Mouse (Mus musculus) testis, adult 2 months (tissue): ENCODE measurements around the gene P4ha2. TPM values are rescaled to one million over a fixed set of nuclear protein-coding genes. Genes with fewer than 3 reads are reported as not detected.

ENCODE experiments used
- H3K27ac ChIP-seq: fragments of 200-500 bp; 2 replicates; pipeline ENCODE4 v1.5.1; 2012; ENCODE audit warnings: low read depth, low read length; ENCODE audit not compliant: control insufficient read depth, insufficient read depth
- H3K27me3 ChIP-seq: fragments of 200-500 bp; 2 replicates; pipeline ENCODE4 v1.6.1; 2012; ENCODE audit warnings: mild to moderate bottlenecking, low read length, moderate library complexity; ENCODE audit not compliant: control insufficient read depth, insufficient read depth
- H3K36me3 ChIP-seq: fragments of 200-500 bp; 2 replicates; pipeline ENCODE4 v1.6.1; 2012; ENCODE audit warnings: mild to moderate bottlenecking, low read length; ENCODE audit not compliant: control insufficient read depth, insufficient read depth
- H3K4me1 ChIP-seq: fragments of 200-500 bp; 2 replicates; pipeline ENCODE4 v1.6.1; 2012; ENCODE audit warnings: low read length; ENCODE audit not compliant: control insufficient read depth, insufficient read depth
- H3K4me3 ChIP-seq: fragments of 200-500 bp; 2 replicates; pipeline ENCODE4 v1.5.1; 2012; ENCODE audit warnings: low read depth, mild to moderate bottlenecking, low read length, moderate library complexity, mixed read lengths; ENCODE audit not compliant: control insufficient read depth
- CTCF ChIP-seq: fragments of 200-500 bp; IDR thresholded peaks from 2 replicates; pipeline ENCODE4 v1.5.1; 2012; ENCODE audit warnings: low read depth, mild to moderate bottlenecking, inconsistent platforms, low read length, moderate library complexity; ENCODE audit not compliant: control insufficient read depth, insufficient read depth, insufficient replicate concordance
- POLR2A ChIP-seq: fragments of 200-500 bp; IDR thresholded peaks from 2 replicates; pipeline ENCODE4 v1.6.1; 2012; ENCODE audit warnings: low read depth, mild to moderate bottlenecking, inconsistent platforms, low read length, moderate library complexity; ENCODE audit not compliant: control insufficient read depth
- polyA plus RNA-seq: library from polyadenylated mRNA; depleted of rRNA; stranded (reverse); fragments of >200 nt; gene quantifications from 2 replicates; pipeline ENCODE4 v1.2.3, GENCODE M21; 2012; rRNA removed

Gene P4ha2
- polyA plus RNA-seq, result 6.3 and 7.8 TPM in 2 replicates

- no peak for TF ChIP-seq POLR2A
- TF ChIP-seq CTCF, result no peak
- Histone ChIP-seq H3K27me3 (no peaks in the 10 kb centered on the region; the same call in 1 of the 2 replicates), H3K36me3 (no peaks in the 10 kb centered on the region), H3K4me1 (peaks cover 14% of the 10 kb centered on the region), H3K4me3 (peak within 1 kb of the TSS; percentile 56), H3K27ac (no peak within 1 kb of the TSS)
Measured at GRCm38 (mm10) chr11:54100045-54100691, at the start of gene P4ha2. Gene P4ha2 (plus strand): TSS chr11:54100095.

- no peak overlapping the region for H3K27ac ChIP-seq
- H3K4me1 ChIP-seq, result no peaks in the 10 kb centered on the region
- H3K4me3 ChIP-seq, result no peak overlapping the region
- H3K27me3 ChIP-seq, result no peaks in the 10 kb centered on the region
- no peak for TF ChIP-seq POLR2A
- TF ChIP-seq CTCF, result no peak
- H3K36me3 ChIP-seq, result no peaks in the 10 kb centered on the region
Measured at GRCm38 (mm10) chr11:54050205-54050604, 49.7 kb upstream of the P4ha2 start.

- Histone ChIP-seq H3K4me1 (no peaks in the 10 kb centered on the region), H3K27me3 (no peaks in the 10 kb centered on the region), H3K4me3 (no peak overlapping the region), H3K36me3 (no peaks in the 10 kb centered on the region), H3K27ac (no peak overlapping the region)
- TF ChIP-seq POLR2A (no peak), CTCF (no peak)
Measured at GRCm38 (mm10) chr11:54051161-54051560, 48.7 kb upstream of the P4ha2 start.

GRCm38 (mm10) chr11:54052128-54052527 is 47.8 kb upstream of the P4ha2 start:
- Histone ChIP-seq H3K4me3 (no peak overlapping the region), H3K4me1 (no peaks in the 10 kb centered on the region), H3K36me3 (no peaks in the 10 kb centered on the region), H3K27me3 (no peaks in the 10 kb centered on the region), H3K27ac (no peak overlapping the region)
- TF ChIP-seq CTCF (no peak), POLR2A (no peak)

GRCm38 (mm10) chr11:54053090-54053489 is 46.8 kb upstream of the P4ha2 start:
- Histone ChIP-seq H3K27me3 (no peaks in the 10 kb centered on the region), H3K4me3 (no peak overlapping the region), H3K36me3 (no peaks in the 10 kb centered on the region), H3K27ac (no peak overlapping the region), H3K4me1 (no peaks in the 10 kb centered on the region)
- TF ChIP-seq POLR2A, result no peak
- TF ChIP-seq CTCF, result no peak

- TF ChIP-seq CTCF (no peak), POLR2A (no peak)
- Histone ChIP-seq H3K36me3 (no peaks in the 10 kb centered on the region), H3K27ac (no peak overlapping the region), H3K27me3 (no peaks in the 10 kb centered on the region), H3K4me3 (no peak overlapping the region), H3K4me1 (no peaks in the 10 kb centered on the region)
Measured at GRCm38 (mm10) chr11:54054257-54054656, 45.6 kb upstream of the P4ha2 start.

GRCm38 (mm10) chr11:54056132-54056531 is 43.8 kb upstream of the P4ha2 start:
- no peak overlapping the region for H3K27ac ChIP-seq

More at GRCm38 (mm10) chr11:54056132-54056531, 43.8 kb upstream of the P4ha2 start:
- TF ChIP-seq CTCF (no peak), POLR2A (no peak)
- no peaks in the 10 kb centered on the region for H3K36me3 ChIP-seq
- H3K4me3 ChIP-seq, result no peak overlapping the region
- H3K27me3 ChIP-seq, result no peaks in the 10 kb centered on the region
- H3K4me1 ChIP-seq, result no peaks in the 10 kb centered on the region; the same call in 1 of the 2 replicates
